Mouse (Mus musculus) Patski (cell line): ENCODE results near the gene Eif3g. TPM values are rescaled to one million over a fixed set of nuclear protein-coding genes. Genes with fewer than 3 reads are reported as not detected.

Experiments used
- ATAC-seq: fragments of 100-300 bp; one replicate; pipeline ENCODE4 v1.8.0; 2021
- CTCF ChIA-PET: fragments of 350-600 bp; sonication (Branson Sonifier 250); formaldehyde crosslinking; loops from one replicate; lab custom pipeline; 2022; ENCODE audit warnings: inconsistent platforms; lab: Charles Lee
- POLR2A ChIA-PET: fragments of 350-600 bp; sonication (Branson Sonifier 250); formaldehyde crosslinking; loops from one replicate; lab custom pipeline; 2022; ENCODE audit warnings: antibody characterized with exemption, inconsistent platforms; lab: Charles Lee
- DNase-seq: peaks from one replicate; pipeline ENCODE4 v3.0.0-alpha.2; 2011; ENCODE audit warnings: low read depth, low spot score
- H3K27me3 ChIP-seq: fragments of 371-371 bp; one replicate; pipeline ENCODE4 v1.5.1; 2021
- CTCF ChIP-seq: fragments of 100-300 bp; IDR thresholded peaks from one replicate; pipeline ENCODE4 v1.5.1; 2021
- in situ Hi-C: fragments of 300-500 bp; cut with MboI; formaldehyde crosslinking; loops from 3 replicates; pipeline ENCODE4 v1.11.1; 2018; ENCODE audit warnings: low pct_unique_long_range_greater_than_20kb, mixed read lengths
- polyA plus RNA-seq: library from polyadenylated mRNA; unstranded; gene quantifications from one replicate; pipeline ENCODE4 v1.2.3, GENCODE M21; 2021

The Eif3g gene
- polyA plus RNA-seq, 1 experiment from 2014 or later = 172 TPM

- ChIA-PET POLR2A (interaction anchor here (0.6 to 1.1 kb wide), 4 partner anchors 11 to 501 kb away, joined by 3 to 4 read pairs (median 3); partner anchors contain the start of gene Eif3g), CTCF (interaction anchor here (1.1 to 1.9 kb wide), 8 partner anchors 10 to 125 kb away, joined by 3 to 16 read pairs (median 4); partner anchors contain the start of genes Eif3g, Mrpl4 and Ppan)
- in situ Hi-C loops = no loop called here
- H3K27me3 ChIP-seq = peaks cover 1% of the 10 kb centered on the region
- no peak for ATAC-seq
- no peak for DNase-seq
- no peak for TF ChIP-seq CTCF
Measured at GRCm38 (mm10) chr9:20877118-20878040, 21.0 kb downstream of the Eif3g start.

DNA sequence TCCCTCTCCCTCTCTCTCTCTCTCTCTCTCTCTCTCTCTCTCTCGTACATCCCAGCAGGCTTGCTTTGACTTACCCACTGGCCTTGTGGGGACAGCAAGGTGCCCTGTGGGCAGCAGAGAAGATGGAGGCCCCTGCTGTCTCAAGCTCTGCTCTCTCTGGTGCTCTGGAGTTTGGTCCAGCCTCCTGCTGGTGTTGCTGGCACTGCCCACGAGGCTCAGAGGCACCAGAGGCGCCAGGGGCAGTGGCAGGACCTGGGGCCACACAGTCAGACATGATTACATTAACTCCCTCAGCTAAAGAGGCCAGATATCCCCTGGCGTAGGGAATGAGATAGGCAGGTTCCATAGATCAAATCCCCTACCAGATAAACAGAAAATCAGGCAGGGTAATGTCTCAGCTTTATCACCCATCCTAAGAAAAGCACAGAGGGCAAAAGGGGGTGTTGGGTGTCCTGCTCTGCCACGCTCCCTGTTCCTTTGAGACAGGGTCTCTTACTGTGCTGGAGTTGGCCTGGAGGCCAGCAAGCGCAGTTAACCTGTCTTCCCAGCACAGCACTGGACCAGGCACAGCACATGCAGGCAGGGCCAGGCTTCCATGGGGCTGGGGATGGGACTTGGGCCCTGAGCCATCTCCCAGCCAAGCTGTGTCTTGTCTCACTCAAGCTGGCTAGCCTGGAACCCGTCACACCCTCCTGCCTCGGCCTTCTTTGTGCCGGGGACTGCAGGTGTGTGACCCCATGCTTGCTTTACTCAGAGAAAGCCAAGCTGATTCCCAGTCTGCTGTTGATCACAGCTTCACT lies 21.9 kb downstream of the Eif3g start:
- ChIA-PET POLR2A (no interaction called here), CTCF (no interaction called here)
- ATAC-seq (no peak), DNase-seq (no peak)
- H3K27me3 ChIP-seq = peaks cover 7% of the 10 kb centered on the region
- no peak for TF ChIP-seq CTCF
- in situ Hi-C loops = no loop called here

- ATAC-seq (no peak), DNase-seq (no peak)
- in situ Hi-C loops = no loop called here
- H3K27me3 ChIP-seq = peaks cover 7% of the 10 kb centered on the region
- no peak for TF ChIP-seq CTCF
- ChIA-PET POLR2A (no interaction called here), CTCF (no interaction called here)
Measured at GRCm38 (mm10) chr9:20875021-20875790, 23.2 kb downstream of the Eif3g start.

DNA sequence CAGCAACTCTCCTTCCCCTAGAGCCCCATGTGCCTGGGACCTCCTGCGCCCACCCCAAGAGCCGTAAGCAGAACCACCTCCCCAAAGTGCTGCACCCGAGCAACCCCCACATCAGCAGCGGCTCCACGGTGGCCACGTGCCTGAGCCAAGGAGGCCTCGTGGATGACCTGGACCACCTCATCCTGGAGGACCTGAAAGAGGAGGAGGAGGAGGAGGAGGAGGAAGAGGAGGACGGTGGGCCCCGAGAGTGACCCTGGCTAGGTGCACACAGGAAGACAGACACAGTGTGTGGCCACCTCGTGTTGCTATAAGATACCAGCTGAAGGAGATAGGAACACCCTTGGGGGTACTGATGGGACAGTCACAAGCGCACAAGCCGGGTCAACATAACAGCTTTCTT lies 24.9 kb downstream of the Eif3g start:
- ATAC-seq = no peak
- H3K27me3 ChIP-seq = peaks cover 7% of the 10 kb centered on the region
- DNase-seq = no peak
- POLR2A ChIA-PET = no interaction called here
- no peak for TF ChIP-seq CTCF
- CTCF ChIA-PET = no interaction called here
- in situ Hi-C loops = no loop called here

- ChIA-PET POLR2A (no interaction called here), CTCF (no interaction called here)
- no peak for TF ChIP-seq CTCF
- DNase-seq = no peak
- in situ Hi-C loops = no loop called here
- H3K27me3 ChIP-seq = peaks cover 7% of the 10 kb centered on the region
- no peak for ATAC-seq
Measured at GRCm38 (mm10) chr9:20872991-20873390, 25.4 kb downstream of the Eif3g start.

GRCm38 (mm10) chr9:20870211-20871173 lies 27.9 kb downstream of the Eif3g start:
- POLR2A ChIA-PET = no interaction called here
- no peak for ATAC-seq
- in situ Hi-C loops = no loop called here
- CTCF ChIA-PET = no interaction called here
- no peak for DNase-seq
- peaks cover 7% of the 10 kb centered on the region for H3K27me3 ChIP-seq
- TF ChIP-seq CTCF = no peak

DNA sequence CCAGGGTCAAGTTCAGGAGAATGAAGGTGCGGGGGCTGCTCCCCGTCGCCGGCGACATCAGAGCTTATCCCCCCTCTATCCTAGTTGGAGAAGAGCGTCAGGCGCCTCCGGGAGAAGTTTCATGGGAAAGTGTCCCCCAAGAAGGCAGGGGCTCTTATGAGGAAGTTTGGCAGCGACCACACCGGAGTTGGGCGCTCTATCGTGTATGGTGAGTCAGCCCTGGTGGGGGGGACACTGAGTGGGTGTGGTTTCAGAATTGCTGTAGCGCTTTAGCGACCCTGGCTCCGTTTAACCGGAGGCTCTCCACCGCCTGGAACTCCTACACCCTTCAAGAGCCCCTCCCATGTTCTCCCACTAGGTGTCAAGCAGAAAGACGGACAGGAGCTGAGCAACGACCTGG lies 29.2 kb downstream of the Eif3g start:
- peaks cover 7% of the 10 kb centered on the region for H3K27me3 ChIP-seq
- no peak for TF ChIP-seq CTCF
- ChIA-PET CTCF (no interaction called here), POLR2A (no interaction called here)
- in situ Hi-C loops = no loop called here
- no peak for DNase-seq
- ATAC-seq = no peak

DNA sequence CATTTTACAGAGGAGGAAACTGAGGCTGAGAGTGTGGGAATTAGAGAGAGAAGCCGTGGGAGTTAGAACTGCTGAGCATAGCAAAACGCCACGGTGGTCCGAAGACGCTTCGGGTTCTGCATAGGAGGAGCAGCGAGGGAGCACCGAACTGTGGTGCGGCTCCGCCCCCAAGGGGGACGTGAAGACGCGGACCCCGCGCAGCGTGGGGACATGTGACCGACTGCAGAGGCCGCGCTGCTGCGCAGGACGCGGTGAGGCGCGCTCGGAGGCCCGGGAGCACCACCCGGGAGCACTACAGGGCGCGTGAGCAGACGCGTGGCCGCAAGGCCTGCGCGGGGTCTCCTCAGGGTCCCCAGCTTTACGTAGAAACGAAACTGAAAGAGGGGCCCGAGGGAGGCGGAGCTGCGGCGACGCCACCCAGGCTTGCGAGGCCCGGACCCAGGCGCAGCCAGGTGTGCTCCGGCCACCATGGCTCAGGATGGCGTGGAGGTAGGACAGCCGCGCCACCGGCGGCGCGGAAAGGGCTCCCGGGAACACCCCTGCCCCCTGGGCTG lies 29.9 kb downstream of the Eif3g start, which contains the start of gene A230050P20Rik:
Gene A230050P20Rik, plus strand, starts transcription at position 195 of the 554 bp plus-strand sequence.
- CTCF ChIA-PET = no interaction called here
- peaks cover 7% of the 10 kb centered on the region for H3K27me3 ChIP-seq
- ATAC-seq (no peak), DNase-seq (no peak)
- POLR2A ChIA-PET = no interaction called here
- in situ Hi-C loops = no loop called here
- TF ChIP-seq CTCF = no peak

GRCm38 (mm10) chr9:20866879-20867278 lies 31.5 kb downstream of the Eif3g start:
- ChIA-PET POLR2A (no interaction called here), CTCF (interaction anchor here (0.9 to 1.1 kb wide), 2 partner anchors 126 to 204 kb away, joined by 3 read pairs; no protein-coding TSS in a partner anchor)
- no peak for DNase-seq
- no peak for TF ChIP-seq CTCF
- ATAC-seq = no peak
- peaks cover under 1% of the 10 kb centered on the region for H3K27me3 ChIP-seq
- in situ Hi-C loops = no loop called here
